Mouse (Mus musculus): ENCODE measurements around the gene Chil1.

GRCm38 (mm10) chr1:134192024-134192423 lies 10.0 kb downstream of the Chil1 start:
- no peak for TF ChIP-seq CTCF (IDR thresholded peaks at IDR 0.05; ENCODE audit: low read depth, low read length)
- no peak for TF ChIP-seq POLR2A (IDR thresholded peaks at IDR 0.05; ENCODE audit: extremely low read depth, insufficient read depth, low read length)

Data from liver, adult 2 months (tissue).